Mouse (Mus musculus): ENCODE results near the gene A1cf. TPM values are rescaled to one million over a fixed set of nuclear protein-coding genes. Genes with fewer than 3 reads are reported as not detected.

A1cf gene
- polyA plus RNA-seq (2014; fragmentation: Nextera tagmentation; extraction: Ambion mirVana): not detected in 2 replicates

- DNase-seq (no peak), ATAC-seq (ENCODE audit: low FRiP score, low TSS enrichment) (no peak)
- no peaks in the 10 kb centered on the region for H3K36me3 ChIP-seq (ENCODE audit: control insufficient read depth, insufficient read depth, low read length)
- 95% methylated on average over 7 of the region's 7 CpGs for WGBS
- no peak within 1 kb of the TSS for H3K9ac ChIP-seq (replicated peaks; ENCODE audit: low read length)
- no peaks in the 10 kb centered on the region for H3K9me3 ChIP-seq (ENCODE audit: control insufficient read depth, low read length)
- H3K4me2 ChIP-seq (ENCODE audit: low read length): no peak within 1 kb of the TSS
- no peak within 1 kb of the TSS for H3K27ac ChIP-seq (replicated peaks; ENCODE audit: low read depth, low read length)
- H3K4me3 ChIP-seq (replicated peaks; ENCODE audit: low read depth, low read length): no peak within 1 kb of the TSS
- H3K27me3 ChIP-seq (ENCODE audit: control insufficient read depth, insufficient read depth, low read length): no peaks in the 10 kb centered on the region
- no peaks in the 10 kb centered on the region for H3K4me1 ChIP-seq (ENCODE audit: control insufficient read depth, insufficient read depth, low read length)
Measured at GRCm38 (mm10) chr19:31868521-31868920, at the start of gene A1cf. TSS of gene A1cf (plus strand) at chr19:31868764.

- H3K4me2 ChIP-seq (ENCODE audit: low read length): no peak overlapping the region
- DNase-seq: no peak
- no peak overlapping the region for H3K4me3 ChIP-seq (replicated peaks; ENCODE audit: low read depth, low read length)
- ATAC-seq (ENCODE audit: low FRiP score, low TSS enrichment): no peak
- H3K4me1 ChIP-seq (ENCODE audit: control insufficient read depth, insufficient read depth, low read length): no peaks in the 10 kb centered on the region
- no peaks in the 10 kb centered on the region for H3K36me3 ChIP-seq (ENCODE audit: control insufficient read depth, insufficient read depth, low read length)
- no peak overlapping the region for H3K27ac ChIP-seq (replicated peaks; ENCODE audit: low read depth, low read length)
- H3K27me3 ChIP-seq (ENCODE audit: control insufficient read depth, insufficient read depth, low read length): no peaks in the 10 kb centered on the region
- no peaks in the 10 kb centered on the region for H3K9me3 ChIP-seq (ENCODE audit: control insufficient read depth, low read length)
- H3K9ac ChIP-seq (replicated peaks; ENCODE audit: low read length): no peak overlapping the region
- 91% methylated on average over 5 of the region's 5 CpGs for WGBS
Measured at GRCm38 (mm10) chr19:31834250-31834649, 34.3 kb upstream of the A1cf start.

GRCm38 (mm10) chr19:31861909-31862308 lies 6.7 kb upstream of the A1cf start:
- Histone ChIP-seq H3K9me3 (ENCODE audit: control insufficient read depth, low read length) (no peaks in the 10 kb centered on the region), H3K4me1 (ENCODE audit: control insufficient read depth, insufficient read depth, low read length) (no peaks in the 10 kb centered on the region), H3K27ac (replicated peaks; ENCODE audit: low read depth, low read length) (no peak overlapping the region), H3K4me2 (ENCODE audit: low read length) (no peak overlapping the region), H3K27me3 (ENCODE audit: control insufficient read depth, insufficient read depth, low read length) (no peaks in the 10 kb centered on the region), H3K4me3 (replicated peaks; ENCODE audit: low read depth, low read length) (no peak overlapping the region), H3K36me3 (ENCODE audit: control insufficient read depth, insufficient read depth, low read length) (no peaks in the 10 kb centered on the region), H3K9ac (replicated peaks; ENCODE audit: low read length) (no peak overlapping the region)
- DNase-seq (peak; percentile 4), ATAC-seq (ENCODE audit: low FRiP score, low TSS enrichment) (no peak)
- 77% methylated on average over 3 of the region's 3 CpGs for WGBS

DNA sequence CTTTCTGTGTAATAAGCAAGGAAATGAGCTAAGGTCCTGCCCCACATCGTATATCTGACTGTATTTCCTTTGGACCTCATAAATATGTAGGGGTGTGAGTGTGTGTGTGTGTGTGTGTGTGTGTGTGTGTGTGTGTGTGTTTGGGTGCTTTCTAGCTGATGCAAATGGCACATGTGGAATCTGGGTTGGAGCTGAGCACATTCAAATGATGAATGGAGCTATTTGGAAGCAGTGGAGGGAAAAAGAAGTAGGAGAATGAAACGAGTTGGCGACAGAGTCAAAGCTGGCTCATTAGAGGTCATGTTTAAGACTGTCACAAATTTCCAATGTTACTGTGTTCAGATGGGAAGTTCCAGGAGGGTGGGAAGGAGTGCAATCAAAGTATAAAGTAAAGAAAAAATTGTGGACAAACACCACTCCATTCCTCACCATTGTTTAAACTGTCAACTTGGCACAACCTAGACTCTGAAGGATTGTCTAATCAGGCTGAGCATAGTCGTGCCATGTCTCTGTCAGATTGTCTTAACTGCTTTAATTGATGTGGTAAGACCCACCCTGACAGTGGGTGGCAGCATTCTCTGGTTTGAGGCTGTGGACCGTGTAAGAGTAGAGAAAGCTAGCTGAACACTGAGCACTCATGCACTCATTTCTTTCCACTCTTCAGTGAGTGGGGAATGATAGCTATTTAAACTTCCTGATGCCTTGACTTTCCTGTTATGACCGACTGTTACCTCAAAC lies 5.9 kb upstream of the A1cf start:
- H3K9me3 ChIP-seq (ENCODE audit: control insufficient read depth, low read length): no peaks in the 10 kb centered on the region
- H3K4me3 ChIP-seq (replicated peaks; ENCODE audit: low read depth, low read length): no peak overlapping the region
- ATAC-seq (ENCODE audit: low FRiP score, low TSS enrichment): no peak
- no peaks in the 10 kb centered on the region for H3K27me3 ChIP-seq (ENCODE audit: control insufficient read depth, insufficient read depth, low read length)
- WGBS: 67% methylated on average over 6 of the region's 6 CpGs
- H3K36me3 ChIP-seq (ENCODE audit: control insufficient read depth, insufficient read depth, low read length): no peaks in the 10 kb centered on the region
- no peak overlapping the region for H3K4me2 ChIP-seq (ENCODE audit: low read length)
- no peak overlapping the region for H3K27ac ChIP-seq (replicated peaks; ENCODE audit: low read depth, low read length)
- no peak for DNase-seq
- no peak overlapping the region for H3K9ac ChIP-seq (replicated peaks; ENCODE audit: low read length)
- H3K4me1 ChIP-seq (ENCODE audit: control insufficient read depth, insufficient read depth, low read length): no peaks in the 10 kb centered on the region

DNA sequence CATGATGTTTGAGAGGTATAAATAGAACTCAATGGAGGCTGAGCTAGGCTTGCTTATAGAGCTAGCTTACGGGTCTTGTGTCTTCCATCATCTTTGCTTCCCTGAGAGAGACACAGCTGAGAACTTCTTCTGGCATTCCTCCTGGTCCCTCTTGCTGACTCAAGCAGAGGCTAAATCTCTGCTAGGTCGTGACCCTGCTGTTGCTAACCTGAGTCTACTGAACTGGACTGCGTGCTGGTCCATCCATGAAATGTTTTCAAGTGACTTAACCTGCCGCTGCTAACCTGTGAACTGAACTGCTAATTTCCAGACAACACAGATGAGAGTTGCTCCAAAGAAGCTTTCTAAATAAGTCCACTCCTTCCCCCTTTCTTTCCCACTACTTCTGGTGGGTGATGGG lies 3.1 kb upstream of the A1cf start:
- no peaks in the 10 kb centered on the region for H3K27me3 ChIP-seq (ENCODE audit: control insufficient read depth, insufficient read depth, low read length)
- no peaks in the 10 kb centered on the region for H3K4me1 ChIP-seq (ENCODE audit: control insufficient read depth, insufficient read depth, low read length)
- H3K4me3 ChIP-seq (replicated peaks; ENCODE audit: low read depth, low read length): no peak overlapping the region
- WGBS: 85% methylated on average over 4 of the region's 4 CpGs
- ATAC-seq (ENCODE audit: low FRiP score, low TSS enrichment) (no peak), DNase-seq (no peak)
- H3K4me2 ChIP-seq (ENCODE audit: low read length): no peak overlapping the region
- H3K36me3 ChIP-seq (ENCODE audit: control insufficient read depth, insufficient read depth, low read length): no peaks in the 10 kb centered on the region
- H3K9ac ChIP-seq (replicated peaks; ENCODE audit: low read length): no peak overlapping the region
- H3K9me3 ChIP-seq (ENCODE audit: control insufficient read depth, low read length): no peaks in the 10 kb centered on the region
- H3K27ac ChIP-seq (replicated peaks; ENCODE audit: low read depth, low read length): no peak overlapping the region

DNA sequence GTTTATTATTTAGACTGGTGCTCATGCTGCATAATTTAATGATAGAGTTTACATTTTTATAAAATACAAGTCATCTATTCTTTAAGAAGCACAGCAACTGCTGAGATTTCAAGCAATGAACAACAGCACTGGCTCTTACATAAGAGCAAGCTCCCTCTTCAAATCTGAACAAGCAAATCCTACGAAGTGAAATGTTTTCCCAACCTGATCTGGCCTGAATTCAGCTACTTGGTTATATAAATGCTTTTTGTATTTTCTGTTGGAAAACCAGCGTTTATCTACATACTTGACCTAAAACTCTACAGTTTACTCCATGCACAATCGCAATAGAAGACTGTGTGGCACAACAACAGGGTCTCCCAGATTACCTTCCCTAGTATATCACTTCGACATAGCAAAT lies 488 bp upstream of the A1cf start:
- Histone ChIP-seq H3K36me3 (ENCODE audit: control insufficient read depth, insufficient read depth, low read length) (no peaks in the 10 kb centered on the region), H3K4me2 (ENCODE audit: low read length) (no peak overlapping the region), H3K4me3 (replicated peaks; ENCODE audit: low read depth, low read length) (no peak overlapping the region), H3K9ac (replicated peaks; ENCODE audit: low read length) (no peak overlapping the region), H3K9me3 (ENCODE audit: control insufficient read depth, low read length) (no peaks in the 10 kb centered on the region), H3K27ac (replicated peaks; ENCODE audit: low read depth, low read length) (no peak overlapping the region), H3K4me1 (ENCODE audit: control insufficient read depth, insufficient read depth, low read length) (no peaks in the 10 kb centered on the region), H3K27me3 (ENCODE audit: control insufficient read depth, insufficient read depth, low read length) (no peaks in the 10 kb centered on the region)
- DNase-seq (no peak), ATAC-seq (ENCODE audit: low FRiP score, low TSS enrichment) (no peak)
- WGBS: 87% methylated on average over 4 of the region's 4 CpGs

- Histone ChIP-seq H3K4me2 (ENCODE audit: low read length) (no peak overlapping the region), H3K4me3 (replicated peaks; ENCODE audit: low read depth, low read length) (no peak overlapping the region), H3K4me1 (ENCODE audit: control insufficient read depth, insufficient read depth, low read length) (no peaks in the 10 kb centered on the region), H3K27ac (replicated peaks; ENCODE audit: low read depth, low read length) (no peak overlapping the region), H3K9me3 (ENCODE audit: control insufficient read depth, low read length) (no peaks in the 10 kb centered on the region), H3K9ac (replicated peaks; ENCODE audit: low read length) (no peak overlapping the region), H3K27me3 (ENCODE audit: control insufficient read depth, insufficient read depth, low read length) (no peaks in the 10 kb centered on the region), H3K36me3 (ENCODE audit: control insufficient read depth, insufficient read depth, low read length) (no peaks in the 10 kb centered on the region)
- ATAC-seq (ENCODE audit: low FRiP score, low TSS enrichment) (no peak), DNase-seq (no peak)
- WGBS: 92% methylated on average over 6 of the region's 6 CpGs
Measured at GRCm38 (mm10) chr19:31868971-31869370, 407 bp downstream of the A1cf start.

DNA sequence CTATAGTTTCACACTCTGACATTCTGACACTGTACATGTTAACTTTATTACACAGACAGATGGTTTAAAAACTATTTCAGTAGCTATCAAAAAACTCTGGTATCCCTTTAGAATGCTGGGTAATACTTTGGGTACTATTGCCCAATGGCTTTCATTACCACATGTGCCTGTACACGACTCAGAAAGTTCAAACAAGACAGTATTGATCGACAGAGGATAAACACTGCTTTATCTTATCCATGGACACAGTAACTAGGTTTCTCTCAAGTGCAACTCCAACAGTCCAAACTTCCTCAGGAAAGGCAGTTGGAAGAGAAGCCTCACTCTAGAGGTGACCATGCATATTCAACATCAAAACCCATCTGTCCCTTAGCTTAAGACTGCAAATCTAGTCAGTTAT lies 2.8 kb downstream of the A1cf start:
- H3K9ac ChIP-seq (replicated peaks; ENCODE audit: low read length): no peak overlapping the region
- 80% methylated on average over 2 of the region's 2 CpGs for WGBS
- ATAC-seq (ENCODE audit: low FRiP score, low TSS enrichment): no peak

DNA sequence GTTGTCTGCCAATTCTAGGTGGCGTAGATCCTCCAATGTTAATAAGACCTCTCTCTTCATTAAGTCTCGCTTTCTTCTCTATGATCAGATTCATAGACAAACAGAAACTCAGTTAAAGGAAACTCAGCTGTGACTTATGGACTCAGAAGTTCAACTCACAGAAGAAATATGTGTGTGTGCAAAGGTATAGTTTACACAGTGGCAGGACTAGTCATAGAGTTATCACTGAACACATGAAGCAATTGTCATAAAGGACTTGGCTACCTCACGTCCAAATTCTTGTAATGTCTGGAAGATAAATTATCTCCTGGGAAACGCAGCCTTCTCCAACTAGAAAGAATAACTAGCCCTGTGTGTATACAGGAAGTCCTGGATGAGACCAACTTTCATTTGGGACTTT lies 9.4 kb downstream of the A1cf start:
- DNase-seq: no peak
- Histone ChIP-seq H3K4me2 (ENCODE audit: low read length) (no peak overlapping the region), H3K4me3 (replicated peaks; ENCODE audit: low read depth, low read length) (no peak overlapping the region), H3K27me3 (ENCODE audit: control insufficient read depth, insufficient read depth, low read length) (no peaks in the 10 kb centered on the region), H3K27ac (replicated peaks; ENCODE audit: low read depth, low read length) (no peak overlapping the region), H3K4me1 (ENCODE audit: control insufficient read depth, insufficient read depth, low read length) (no peaks in the 10 kb centered on the region), H3K9ac (replicated peaks; ENCODE audit: low read length) (no peak overlapping the region), H3K36me3 (ENCODE audit: control insufficient read depth, insufficient read depth, low read length) (no peaks in the 10 kb centered on the region), H3K9me3 (ENCODE audit: control insufficient read depth, low read length) (no peaks in the 10 kb centered on the region)
- WGBS: 87% methylated on average over 4 of the region's 4 CpGs
- no peak for ATAC-seq (ENCODE audit: low FRiP score, low TSS enrichment)

More for the DNA sequence above, 2.8 kb downstream of the A1cf start:
- Histone ChIP-seq H3K27ac (replicated peaks; ENCODE audit: low read depth, low read length) (no peak overlapping the region), H3K4me3 (replicated peaks; ENCODE audit: low read depth, low read length) (no peak overlapping the region), H3K4me1 (ENCODE audit: control insufficient read depth, insufficient read depth, low read length) (no peaks in the 10 kb centered on the region), H3K27me3 (ENCODE audit: control insufficient read depth, insufficient read depth, low read length) (no peaks in the 10 kb centered on the region), H3K4me2 (ENCODE audit: low read length) (no peak overlapping the region), H3K9me3 (ENCODE audit: control insufficient read depth, low read length) (no peaks in the 10 kb centered on the region), H3K36me3 (ENCODE audit: control insufficient read depth, insufficient read depth, low read length) (no peaks in the 10 kb centered on the region)
- DNase-seq: no peak
